Mouse (Mus musculus): ENCODE results near the gene D630039A03Rik.
A peak's percentile ranks its signal among the peaks of the same experiment; 100 is the strongest.

Gene D630039A03Rik

DNA sequence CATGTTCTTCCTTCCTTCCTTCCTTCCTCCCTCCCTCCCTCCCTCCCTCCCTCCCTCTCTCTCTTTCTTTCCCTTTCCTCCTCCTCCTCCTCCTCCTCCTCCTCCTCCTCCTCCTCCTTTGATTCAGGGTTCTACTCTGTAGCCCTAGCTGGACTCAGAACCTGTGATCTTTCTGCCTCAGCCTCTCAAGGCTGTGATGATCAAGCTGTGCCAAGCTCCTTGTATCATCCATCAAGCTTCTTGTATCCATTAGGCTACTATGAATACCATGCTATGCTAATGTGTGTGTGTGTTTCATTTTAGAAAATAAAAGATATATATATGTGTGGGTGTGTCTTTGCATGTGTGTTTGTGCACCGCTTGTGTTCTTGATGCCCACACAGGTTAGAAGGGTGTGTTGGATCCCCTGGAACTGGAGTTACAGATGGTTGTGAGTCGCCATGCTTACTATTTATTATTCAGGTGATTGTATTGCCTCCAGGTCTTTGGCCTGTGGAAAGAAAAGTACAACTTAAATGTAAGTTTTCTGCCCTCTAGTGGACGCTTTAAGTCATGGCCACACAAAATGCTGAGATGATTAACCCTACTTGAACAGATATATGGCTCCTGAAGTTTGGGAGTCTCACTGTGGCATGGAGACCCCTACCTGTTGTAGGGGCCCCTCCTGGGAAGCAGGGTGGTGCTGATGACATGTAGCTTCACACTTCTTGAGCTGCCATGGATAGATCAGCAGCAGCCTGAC lies 11.5 kb upstream of the D630039A03Rik start:
- peak; percentile 21 for DNase-seq (ENCODE audit: low read depth, low spot score)

DNA sequence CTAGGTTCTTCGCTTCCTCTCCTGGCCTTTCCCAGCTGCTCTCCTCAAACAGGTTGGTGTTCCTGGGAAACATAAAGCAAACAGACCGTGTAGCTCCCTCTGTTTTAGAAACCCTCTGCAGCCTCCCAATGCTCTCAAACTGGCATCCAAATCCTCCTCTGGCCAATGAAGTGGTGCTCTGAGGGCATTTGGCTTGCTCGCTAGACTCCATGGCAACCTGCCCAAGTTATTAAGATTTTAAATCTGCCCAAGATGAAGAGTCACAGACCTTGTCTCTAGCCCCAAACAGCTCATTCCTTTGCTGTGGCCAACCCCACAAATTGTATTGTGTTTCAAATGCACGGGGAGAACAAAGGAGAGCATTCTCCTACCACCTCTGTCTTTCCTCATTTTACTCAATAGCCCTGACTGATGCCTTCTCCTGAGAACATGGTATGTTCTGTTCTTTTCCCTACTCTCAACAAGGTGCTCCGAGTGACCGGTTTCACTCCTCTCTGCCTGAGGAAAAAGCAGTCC lies 8.5 kb upstream of the D630039A03Rik start:
- DNase-seq (ENCODE audit: low read depth, low spot score), result no peak

- no peak for DNase-seq (ENCODE audit: low read depth, low spot score)
Measured at GRCm38 (mm10) chr4:57922171-57922570, 6.1 kb upstream of the D630039A03Rik start.

DNA sequence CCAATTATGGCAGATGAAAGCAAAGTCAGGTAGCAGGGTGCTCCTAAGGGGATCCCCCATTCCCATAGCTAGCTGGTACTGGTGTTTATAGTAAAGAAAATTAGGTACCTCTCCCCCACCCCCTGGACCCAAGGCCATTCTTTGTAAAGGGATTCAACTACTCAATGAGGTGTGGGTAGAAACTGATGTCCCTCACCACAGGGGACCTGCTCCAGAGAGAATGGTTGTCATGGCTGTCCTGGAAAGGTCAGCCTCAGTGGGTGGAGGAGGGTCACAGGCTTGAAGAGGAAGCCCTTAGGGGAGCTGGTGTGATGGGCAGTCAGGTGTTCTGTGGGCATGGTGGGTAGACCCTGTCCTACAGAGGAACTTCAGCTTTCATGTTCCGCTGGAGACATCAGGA lies 4.4 kb upstream of the D630039A03Rik start:
- no peak for DNase-seq (ENCODE audit: low read depth, low spot score)

DNA sequence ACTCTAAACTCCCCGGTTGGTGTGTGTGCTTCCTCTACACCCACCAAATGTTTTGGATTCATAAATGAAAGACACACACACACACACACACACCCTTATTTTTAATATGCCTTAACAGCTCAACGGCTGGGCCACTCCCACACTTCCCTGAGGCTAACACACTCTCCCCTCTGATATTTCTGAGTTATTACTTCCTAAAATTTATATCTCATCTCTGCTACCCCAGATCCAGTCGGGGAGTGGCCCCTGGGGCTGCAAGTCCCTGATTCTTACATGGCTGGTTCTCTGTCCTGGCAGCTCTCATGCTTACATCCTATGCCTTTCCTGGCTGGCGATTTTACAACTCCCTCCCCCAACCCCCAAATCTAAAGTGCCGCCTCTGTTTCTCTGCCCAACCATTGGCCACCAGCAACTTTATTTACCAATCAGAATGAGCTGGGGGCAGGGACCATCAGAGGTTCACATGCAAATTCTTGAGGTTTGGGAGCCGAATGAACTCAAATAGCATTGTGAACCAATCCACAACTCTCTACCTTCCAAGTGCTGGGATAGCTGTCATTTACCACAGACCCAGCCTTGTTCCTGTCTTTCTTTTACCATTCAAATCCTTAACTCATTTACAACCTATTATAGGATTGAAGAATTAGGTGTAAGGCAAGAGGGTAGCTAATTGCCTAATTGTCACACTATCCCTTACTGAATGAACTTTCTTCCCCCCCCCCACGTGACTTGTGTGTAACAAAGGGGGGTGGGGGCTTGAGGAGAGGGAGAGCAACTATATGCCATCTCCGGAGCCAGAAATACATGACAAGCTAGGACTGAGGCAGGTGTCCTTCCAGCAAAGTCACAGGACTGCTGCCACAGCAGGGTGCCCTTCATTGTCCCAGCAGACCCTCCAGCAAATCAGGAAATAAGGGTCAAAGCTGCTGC lies 3.7 kb upstream of the D630039A03Rik start:
- no peak for DNase-seq (ENCODE audit: low read depth, low spot score)

DNA sequence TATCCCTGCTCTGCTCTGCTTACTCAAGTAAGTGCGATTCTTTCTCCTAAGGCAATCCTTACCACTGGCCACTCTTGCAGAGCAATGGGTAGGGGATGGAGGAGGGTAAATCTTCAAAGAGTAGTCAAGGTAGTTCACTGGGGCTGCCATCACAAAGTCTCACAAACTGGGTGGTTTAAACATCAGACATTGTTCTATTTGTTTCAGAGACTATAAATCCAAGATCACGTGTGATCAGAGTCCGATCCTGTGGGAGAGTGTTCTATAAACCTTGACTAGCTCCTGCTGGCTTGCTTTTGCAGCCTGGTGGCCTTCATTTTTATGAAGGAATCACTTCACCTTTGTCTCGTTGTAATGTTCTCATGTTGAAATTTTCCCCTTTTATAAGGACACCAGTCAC lies 614 bp upstream of the D630039A03Rik start:
- DNase-seq (ENCODE audit: low read depth, low spot score), result no peak

- no peak for DNase-seq (ENCODE audit: low read depth, low spot score)
Measured at GRCm38 (mm10) chr4:57915216-57915965, 706 bp downstream of the D630039A03Rik start.

DNA sequence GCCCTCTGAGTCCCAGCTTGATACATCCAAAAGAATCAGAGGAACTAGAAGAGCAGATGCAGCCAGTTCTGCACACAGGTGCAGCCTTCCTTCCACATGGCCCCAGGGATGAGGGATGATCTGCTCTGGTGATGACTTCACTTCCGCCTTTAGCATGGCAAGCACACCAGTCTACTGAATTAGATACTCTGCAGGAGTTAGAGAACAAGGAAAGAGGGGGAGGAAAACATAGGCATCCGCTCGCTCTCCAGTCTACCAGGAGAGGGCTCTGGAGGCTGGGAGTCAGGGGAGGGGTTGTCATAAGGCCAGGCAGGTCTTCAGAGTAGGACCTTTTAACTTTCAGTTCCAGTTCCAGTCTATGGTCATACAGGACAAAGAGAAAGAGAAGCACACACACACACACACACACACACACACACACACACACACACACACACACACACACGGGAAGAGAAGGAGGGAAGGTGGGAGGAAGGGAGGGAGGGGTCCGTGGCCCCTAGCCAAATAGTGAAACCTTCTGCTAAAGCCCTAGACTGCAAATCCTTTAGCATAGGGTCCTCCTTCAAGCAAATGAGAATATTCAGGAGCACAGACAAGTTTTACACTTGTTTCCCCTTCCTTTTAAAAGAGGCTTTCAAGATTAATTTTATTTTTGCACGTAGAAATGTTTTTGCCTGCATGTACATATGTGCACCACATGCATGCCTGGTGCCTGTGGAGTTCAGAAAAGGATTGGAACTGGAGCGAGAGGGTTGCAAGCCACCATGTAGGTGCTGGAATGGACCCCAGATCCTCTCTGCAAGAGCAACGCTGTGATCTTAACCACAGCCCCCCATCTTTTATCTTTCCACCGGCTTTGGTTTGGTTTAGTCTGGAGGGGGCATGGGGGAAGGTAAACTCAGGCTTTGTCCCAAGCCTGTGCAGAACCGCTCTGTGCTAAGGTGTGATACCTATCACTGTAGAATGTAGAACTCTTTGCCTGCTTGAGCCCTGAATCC lies 1.6 kb downstream of the D630039A03Rik start:
- DNase-seq (ENCODE audit: low read depth, low spot score), result no peak

GRCm38 (mm10) chr4:57913021-57913420 lies 3.1 kb downstream of the D630039A03Rik start:
- no peak for DNase-seq (ENCODE audit: low read depth, low spot score)

- no peak for DNase-seq (ENCODE audit: low read depth, low spot score)
Measured at GRCm38 (mm10) chr4:57908860-57909259, 7.2 kb downstream of the D630039A03Rik start.

DNA sequence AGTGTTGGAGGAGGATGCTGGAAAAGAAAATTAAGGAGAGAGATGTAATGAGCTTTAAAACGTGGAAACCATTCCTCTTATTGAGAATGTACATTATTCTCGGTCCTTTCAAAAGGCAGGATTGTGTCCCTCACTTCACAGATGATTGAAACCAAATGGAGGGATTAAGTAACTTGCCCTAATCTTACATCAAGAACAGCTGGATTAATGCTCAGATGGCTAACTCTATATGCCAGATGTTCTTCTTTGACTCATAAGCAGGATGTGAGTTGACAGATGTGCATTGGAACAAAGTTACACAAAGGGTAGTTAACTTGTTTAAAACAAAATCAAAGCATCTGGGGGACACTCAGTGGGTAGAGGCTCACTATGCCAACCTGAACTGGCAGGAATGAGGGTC lies 9.4 kb downstream of the D630039A03Rik start:
- no peak for DNase-seq (ENCODE audit: low read depth, low spot score)

DNA sequence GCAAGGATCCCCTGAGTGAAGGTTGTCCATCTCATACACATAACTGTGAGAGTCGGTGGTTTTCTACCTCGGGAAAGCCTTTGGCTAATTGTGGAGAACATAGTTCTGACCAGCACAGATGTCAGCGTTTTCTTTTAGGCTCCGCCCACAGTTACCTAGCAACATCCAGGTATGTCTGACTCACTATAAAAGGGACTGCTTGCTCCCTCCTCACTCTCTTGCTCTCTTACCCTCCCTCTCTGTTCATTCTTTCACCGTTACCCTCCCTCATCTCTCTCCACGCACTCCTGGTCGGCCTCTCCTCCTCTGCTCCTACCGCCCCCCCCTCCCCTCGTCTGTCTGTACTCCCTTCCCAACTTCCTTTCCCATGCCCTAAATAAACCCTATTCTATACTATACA lies 11.5 kb downstream of the D630039A03Rik start:
- no peak for DNase-seq (ENCODE audit: low read depth, low spot score)

- no peak for DNase-seq (ENCODE audit: low read depth, low spot score)
Measured at GRCm38 (mm10) chr4:57904211-57904610, 11.9 kb downstream of the D630039A03Rik start.

DNA sequence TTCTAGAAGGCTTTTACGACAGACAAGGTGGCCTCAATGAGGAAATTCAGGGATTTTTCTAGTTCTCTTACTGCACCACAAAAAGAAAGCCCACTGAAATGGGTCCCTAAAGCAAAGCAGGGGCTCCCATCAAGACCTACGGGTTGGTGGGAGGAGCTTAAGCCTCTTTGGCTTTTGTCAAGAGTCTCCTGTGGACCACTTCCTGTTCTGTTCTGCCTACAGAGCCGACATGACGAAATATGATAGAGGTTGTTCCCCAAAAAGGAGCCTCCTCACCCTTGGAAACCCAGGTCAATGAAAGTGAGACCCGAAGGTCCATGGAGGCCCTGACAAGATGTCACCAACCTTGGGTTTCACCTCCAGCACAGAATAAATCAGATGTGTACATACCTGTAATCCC lies 13.5 kb downstream of the D630039A03Rik start:
- no peak for DNase-seq (ENCODE audit: low read depth, low spot score)

GRCm38 (mm10) chr4:57901210-57901609 lies 14.9 kb downstream of the D630039A03Rik start:
- DNase-seq (ENCODE audit: low read depth, low spot score), result no peak

- no peak for DNase-seq (ENCODE audit: low read depth, low spot score)
Measured at GRCm38 (mm10) chr4:57896631-57897030, 19.5 kb downstream of the D630039A03Rik start.

DNA sequence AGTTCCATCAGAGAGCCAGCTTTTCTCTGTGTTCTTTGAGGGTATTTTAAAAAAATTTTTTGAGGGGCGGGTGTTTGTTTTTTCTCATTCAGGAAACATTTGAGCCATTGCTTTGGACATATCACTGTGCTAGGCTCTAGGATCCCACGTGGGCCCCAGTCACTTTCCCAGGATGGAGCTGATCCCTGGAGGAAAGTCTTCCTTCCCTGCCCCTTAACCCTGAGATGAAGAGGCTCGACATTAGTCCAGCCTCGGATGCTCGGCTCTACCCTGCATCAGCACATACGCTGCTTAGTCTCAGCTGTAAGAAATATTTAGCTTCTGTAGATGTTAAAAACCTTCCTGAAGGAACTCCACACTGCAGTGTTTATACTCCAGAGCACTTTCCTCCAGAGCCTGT lies 20.2 kb downstream of the D630039A03Rik start:
- no peak for DNase-seq (ENCODE audit: low read depth, low spot score)

DNA sequence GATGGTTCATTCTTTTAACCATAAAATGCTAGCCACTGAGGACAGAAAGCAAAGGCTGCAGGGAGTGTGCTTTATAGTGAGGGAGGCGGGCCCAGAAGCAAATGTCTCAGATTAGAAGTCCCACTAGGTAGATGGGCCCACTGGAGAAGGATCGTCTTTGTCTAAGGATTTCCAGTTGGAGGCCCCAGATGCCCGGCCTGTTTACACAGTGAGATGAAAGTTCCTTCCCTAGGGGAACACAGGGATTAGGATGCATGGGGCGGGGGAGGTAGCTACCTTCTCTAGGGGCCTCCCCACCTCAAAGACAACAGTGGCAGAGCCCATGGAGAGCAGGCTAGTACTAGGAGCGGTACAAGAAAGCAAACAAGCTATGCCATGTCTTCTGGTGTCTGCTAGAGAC lies 21.0 kb downstream of the D630039A03Rik start:
- DNase-seq (ENCODE audit: low read depth, low spot score), result no peak

GRCm38 (mm10) chr4:57892001-57892586 lies 24.0 kb downstream of the D630039A03Rik start:
- no peak for DNase-seq (ENCODE audit: low read depth, low spot score)

DNA sequence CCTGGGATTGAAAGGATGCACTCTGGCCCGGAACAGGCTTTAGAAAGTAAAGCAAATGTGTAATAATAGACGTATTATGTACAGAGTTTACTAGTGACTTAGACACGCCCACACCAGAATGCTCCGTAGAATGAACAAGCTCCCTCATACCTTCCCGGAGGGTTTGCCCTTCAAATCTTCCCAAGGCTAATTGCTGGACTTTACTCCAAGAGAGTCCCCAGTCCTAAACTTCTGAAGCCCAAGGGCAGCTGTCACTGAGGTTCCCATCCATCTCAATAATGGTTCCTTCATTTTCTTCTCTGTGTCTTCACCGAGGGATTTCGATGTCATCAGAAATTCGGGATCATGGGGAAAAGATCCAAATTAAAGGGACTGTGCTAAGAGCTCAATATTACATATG lies 26.3 kb downstream of the D630039A03Rik start:
- no peak for DNase-seq (ENCODE audit: low read depth, low spot score)

Measured in telencephalon, adult 2 months (tissue).